Mouse (Mus musculus): Measurements from ENCODE around the gene Dtx3l.
"Not testable (repeated sequence)": the region's sequence is repeated elsewhere in the genome, so short reads cannot be mapped to it uniquely, and the experiment has no call there.

The Dtx3l gene

DNA sequence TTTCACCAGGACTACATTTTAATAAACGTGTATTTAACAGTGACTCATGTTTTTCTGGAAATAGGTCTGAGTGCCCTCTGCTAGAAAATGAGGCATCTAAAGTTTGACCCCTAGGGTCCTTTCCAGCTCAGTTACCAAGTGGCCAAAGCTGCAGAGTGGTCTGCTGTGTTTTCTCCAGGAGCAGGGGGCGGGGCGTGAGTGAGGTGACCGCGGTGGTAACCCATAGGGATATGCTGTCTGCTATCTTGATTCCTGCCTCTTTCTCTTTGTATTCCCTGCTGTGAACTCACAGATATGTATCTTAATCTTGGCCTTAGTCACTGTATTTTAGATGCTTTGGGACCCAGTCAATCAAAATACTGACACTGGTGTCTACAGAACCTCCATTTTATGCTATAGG lies 14.6 kb downstream of the Dtx3l start:
- DNase-seq (ENCODE audit: low spot score): no peak

DNA sequence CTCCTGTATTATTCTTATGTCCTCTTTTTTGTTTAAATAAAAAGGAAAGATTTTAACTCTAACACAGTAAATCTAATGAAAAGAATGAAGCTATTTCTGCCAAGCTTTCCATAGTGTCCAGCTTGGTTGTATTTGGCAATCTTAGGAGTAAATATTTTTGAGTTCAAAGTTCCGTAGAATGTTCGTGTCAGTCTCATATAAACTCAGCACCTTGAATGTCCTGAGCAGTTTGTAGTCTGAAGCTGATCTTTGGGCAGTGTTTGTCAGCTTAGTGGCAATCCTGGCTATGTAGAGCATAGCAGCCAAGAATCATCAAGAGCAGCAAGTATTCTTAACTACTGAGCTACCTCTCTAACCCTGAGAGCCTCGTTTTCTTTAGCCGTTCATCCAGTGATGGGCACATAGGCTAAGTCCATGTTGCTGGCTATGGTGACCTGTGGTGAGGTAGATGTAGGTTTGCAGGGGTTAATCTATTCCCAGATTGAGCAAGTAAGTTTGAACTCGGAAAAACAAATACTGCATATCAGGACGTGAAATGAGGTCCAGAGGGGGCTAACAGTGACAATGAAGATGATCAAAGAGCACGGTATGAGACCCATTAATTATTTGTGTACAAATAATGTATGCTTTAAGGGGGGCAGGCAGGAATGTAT lies 15.3 kb downstream of the Dtx3l start:
- DNase-seq (ENCODE audit: low spot score): no peak

- DNase-seq (ENCODE audit: low spot score): no peak
Measured at GRCm38 (mm10) chr16:35922301-35922895, 16.6 kb downstream of the Dtx3l start.

- no peak for DNase-seq (ENCODE audit: low spot score)
Measured at GRCm38 (mm10) chr16:35921676-35922235, 17.2 kb downstream of the Dtx3l start.

DNA sequence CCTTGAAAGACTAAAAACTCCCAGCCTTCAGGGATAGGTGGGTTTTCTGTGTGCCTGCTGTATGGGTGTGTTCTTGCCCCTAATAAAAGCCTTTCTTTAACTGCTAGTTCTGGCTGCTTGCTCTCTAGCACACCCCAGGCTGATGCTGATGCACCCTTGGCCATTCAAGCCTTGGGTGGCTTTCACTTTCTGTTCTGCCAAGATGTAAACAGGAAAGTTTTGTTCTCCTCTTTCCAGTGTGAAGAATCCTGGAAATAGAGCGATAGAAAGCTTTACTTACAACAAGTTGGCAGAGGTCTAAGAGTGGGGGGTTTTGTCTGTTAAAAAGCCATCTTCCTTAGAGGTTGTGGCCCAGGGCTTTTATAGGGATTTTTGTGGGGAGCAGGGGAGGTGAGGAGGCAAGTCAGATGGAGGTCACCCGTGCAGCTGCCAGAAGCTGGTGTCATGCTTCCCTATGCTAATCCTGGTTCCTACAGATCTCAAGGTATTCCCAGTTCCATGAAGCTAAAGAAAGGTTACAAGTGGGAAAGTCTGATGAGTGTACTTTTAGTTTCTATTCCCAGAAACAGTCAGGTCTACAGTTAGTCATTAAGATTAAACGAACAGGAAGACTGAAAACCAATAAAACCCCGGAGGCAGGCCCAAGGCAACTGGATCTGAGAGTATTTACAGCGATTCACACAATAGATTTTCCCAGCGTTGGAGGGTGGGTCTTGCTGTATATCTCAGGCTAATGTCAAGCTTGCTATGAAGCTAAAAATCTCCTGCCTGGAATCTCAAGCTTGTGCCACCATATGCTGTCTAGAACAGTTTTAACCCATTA lies 20.0 kb downstream of the Dtx3l start:
- no peak for DNase-seq (ENCODE audit: low spot score)

- no peak for DNase-seq (ENCODE audit: low spot score)
Measured at GRCm38 (mm10) chr16:35914301-35914700, 24.6 kb downstream of the Dtx3l start.

DNA sequence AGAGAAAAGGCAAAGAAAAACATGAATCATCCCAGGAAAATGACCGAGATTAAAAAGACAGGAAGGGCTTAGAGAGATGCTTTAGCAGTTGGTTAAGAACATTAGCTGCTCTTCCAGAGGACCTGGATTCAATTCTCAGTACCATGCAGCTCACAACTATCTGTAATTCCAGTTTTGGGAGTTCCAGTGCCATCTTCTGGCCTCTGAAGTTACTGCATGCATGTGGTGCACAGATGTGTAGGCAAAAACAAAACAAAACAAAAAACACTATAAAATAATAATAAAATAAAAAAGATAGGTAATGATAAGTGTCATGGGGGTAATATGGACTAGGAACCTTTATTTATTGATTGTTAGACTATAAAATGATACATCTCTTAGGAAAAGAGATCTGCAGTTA lies 25.4 kb downstream of the Dtx3l start:
- DNase-seq (ENCODE audit: low spot score): no peak

DNA sequence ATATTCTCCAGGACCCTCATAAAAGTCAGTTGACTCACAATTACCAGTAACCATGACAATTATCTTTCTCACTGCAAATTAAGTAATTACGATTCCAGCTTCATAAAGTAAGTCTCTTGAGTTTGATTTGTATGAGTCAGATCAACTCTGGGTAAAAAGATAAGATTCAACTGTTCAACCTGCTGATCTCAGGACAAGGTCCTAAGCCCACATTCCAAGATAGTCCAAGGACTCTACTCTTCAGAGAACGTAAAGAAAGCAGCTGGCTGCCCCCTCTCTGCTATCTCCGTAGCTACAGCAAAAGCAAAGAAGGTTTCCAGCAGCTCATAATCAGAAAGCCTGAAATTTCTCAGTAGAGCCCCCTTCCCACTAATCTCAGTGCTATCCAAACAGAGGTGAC lies 27.5 kb downstream of the Dtx3l start:
- peak; percentile 17 for DNase-seq (ENCODE audit: low spot score)

DNA sequence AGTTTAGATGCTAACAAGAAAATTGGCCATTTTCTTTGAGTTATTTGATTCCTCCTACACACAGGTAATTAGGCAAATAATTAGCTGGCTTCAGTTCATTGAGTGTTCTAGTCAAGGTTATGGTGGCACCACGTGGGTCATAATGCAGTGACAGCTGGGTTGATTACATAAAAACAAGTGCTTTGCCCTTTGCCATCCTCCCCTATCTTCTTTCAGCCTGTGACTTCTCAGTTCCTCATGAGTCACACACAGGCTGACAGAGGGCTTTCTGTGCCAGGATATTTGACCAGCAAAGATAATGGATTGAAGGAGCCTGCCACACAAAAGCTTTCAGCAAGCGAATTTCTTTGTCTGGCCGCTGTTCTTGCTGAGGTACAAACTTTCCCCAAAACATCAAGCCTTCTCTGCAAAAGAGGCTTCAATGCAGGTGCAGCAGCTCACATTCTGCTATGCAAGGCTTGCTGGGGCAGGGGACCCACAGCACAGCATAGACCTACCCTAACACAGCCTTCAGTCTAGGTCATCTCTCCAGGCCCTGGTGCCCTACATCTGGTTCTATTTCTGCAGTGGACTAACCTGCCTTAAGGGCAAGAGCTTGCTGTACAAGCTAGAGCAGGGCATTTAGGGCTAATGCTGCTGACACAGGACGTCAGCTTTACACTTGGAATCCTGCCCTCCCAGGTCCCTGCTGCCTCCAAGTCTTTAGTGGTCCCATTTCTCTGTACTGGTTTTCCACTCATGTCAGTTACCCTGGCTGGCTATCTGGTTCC lies 31.3 kb downstream of the Dtx3l start:
- DNase-seq (ENCODE audit: low spot score): peak; percentile 52

DNA sequence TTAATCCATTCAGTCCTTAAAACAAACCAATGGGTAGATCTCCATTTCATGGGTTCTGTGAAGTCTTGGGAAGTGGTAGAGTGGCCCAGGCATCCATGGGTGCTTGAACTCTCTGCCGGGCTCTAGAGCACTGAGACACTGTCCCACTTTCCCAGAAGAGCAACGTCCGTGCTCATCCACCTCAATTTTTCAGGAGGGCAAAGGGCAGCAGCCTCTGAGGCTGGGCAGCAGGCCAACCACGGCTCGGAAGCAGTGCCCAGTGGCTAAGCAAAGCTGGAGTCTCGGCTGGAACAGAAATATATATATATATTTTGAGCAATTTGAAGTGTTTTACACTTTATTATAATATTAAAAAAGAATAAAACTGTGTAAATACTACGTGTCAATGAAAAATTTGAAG lies 32.1 kb downstream of the Dtx3l start:
- peak; percentile 12 for DNase-seq (ENCODE audit: low spot score)

DNA sequence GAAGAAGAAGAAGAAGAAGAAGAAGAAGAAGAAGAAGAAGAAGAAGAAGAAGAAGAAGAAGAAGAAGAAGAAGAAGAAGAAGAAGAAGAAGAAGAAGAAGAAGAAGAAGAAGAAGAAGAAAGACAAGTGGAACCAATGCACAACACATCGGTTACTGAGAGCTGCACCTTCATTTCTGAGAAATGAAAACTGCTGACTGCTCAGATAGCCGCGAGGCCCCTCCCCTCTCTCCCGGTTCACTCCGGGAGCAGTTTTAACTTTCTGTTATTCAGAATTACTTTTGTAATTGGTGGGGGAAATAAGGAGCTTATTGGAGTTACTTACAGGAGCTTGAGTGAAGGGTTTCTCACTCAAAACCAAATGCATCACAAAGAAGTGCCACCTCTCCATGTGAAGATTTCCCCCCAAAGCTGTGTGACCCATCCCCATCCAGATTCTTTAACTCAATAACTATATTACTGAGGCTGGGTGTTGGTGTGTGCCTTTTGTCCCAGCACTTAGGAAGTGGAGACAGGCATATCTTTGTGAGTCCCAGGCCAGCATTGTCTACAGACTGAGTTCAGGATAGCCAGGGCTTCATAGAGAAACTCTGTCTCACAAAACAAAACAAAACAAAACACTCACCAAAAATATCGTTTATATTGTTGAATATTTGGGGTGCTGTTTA lies 33.0 kb downstream of the Dtx3l start:
- DNase-seq (ENCODE audit: low spot score): no peak

- no peak for DNase-seq (ENCODE audit: low spot score)
Measured at GRCm38 (mm10) chr16:35905355-35905754, 33.6 kb downstream of the Dtx3l start.

DNA sequence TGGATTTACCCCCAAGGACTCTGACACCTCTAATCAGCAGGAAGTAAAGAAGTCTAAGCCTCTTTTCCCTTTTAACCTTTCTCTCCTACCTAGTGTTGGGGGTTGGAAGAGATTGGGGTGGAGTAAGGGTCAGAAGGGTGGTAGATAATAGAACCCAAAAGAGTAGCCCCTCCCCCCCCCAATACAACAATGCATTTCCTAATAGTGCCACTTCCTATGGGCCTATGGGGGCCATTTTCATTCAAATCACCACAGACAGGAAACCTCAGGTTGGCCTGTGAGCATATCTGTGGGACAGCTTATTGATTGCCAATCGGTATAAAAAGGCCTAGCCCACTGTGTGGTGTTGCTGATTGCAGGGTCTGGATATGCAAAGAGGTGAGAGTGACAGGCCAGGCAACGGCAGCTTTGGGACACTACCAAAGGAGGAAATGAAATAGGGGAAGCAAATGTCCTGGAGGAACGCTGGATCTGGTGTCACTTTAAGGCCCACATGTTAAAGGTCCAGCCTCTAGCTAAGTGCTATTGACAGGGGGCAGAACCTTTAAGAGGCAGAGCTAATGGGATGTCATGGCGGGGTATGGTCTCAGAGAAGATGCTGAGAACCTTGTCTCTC lies 34.7 kb downstream of the Dtx3l start:
- DNase-seq (ENCODE audit: low spot score): no peak

DNA sequence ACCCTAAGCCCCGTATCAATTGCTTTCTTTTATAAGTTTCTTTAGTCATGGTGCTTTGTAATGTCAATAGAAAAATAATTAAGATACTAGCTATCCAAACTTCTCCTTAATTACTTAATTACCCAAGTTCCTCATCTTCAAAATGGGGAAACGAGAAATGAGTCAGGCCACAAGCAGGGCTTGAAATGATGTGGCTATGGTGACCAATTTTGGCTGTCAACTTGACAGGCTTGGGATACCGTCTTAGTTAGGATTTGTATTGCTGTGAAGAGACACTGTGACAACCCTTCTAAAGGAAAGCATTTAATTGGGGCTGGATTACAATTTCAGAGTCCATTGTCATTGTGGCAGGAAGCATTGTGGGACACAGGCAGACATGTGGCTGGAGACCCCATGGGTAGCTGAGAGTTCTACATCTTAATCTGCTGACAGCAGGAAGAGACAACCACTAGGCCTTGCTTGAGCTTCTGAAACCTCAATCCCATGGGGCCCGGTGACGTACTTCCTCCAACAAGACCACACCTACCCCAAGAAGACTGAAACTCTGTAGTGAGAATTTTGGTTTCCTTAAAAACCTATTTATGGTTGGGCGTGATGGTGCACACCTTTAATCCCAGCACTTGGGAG lies 35.8 kb downstream of the Dtx3l start:
- DNase-seq (ENCODE audit: low spot score): no peak

- DNase-seq (ENCODE audit: low spot score): no peak
Measured at GRCm38 (mm10) chr16:35900541-35900940, 38.4 kb downstream of the Dtx3l start.

DNA sequence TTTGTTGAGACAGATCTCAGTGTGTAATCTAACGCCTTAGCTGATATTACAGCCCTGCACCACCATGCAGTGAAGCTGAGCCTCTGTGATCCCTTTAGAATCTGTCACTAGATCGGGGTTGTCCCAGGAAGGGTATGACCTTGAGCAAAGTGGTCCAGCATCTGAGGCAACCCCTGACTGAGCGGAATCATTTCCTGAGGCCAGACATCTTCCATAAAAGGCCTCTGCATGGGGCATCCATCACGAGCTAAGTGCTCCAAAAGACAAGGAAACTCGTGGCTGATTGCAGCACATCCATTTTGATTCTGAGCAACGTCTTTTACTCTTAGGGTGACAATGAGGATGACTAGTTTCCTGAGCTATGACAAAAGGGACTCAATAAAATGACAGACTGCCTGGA lies 44.0 kb downstream of the Dtx3l start:
- DNase-seq (ENCODE audit: low spot score): no peak

DNA sequence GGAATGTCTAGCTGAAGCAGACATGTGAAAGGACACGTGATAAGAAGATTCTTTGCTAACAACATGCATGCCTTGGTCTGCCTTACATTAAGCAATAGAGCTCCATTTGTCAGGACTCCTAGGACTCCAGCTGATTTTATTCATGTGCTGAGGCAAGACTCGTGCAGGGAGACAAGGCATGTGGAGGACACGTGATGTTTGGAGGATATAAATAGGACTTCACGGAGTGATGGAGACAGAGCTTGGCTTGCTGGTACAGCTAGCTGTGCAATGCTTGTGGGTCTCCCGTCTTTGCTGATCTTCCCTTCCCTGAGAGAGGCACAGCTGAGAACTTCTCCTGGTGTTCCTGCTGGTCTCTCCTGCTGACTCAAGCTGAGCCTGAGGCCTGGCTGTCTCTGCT lies 47.3 kb downstream of the Dtx3l start:
- DNase-seq (ENCODE audit: low spot score): not testable (repeated sequence)

GRCm38 (mm10) chr16:35890645-35891044 lies 48.3 kb downstream of the Dtx3l start:
- no peak for DNase-seq (ENCODE audit: low spot score)

GRCm38 (mm10) chr16:35888910-35889309 lies 50.0 kb downstream of the Dtx3l start:
- DNase-seq (ENCODE audit: low spot score): no peak

DNA sequence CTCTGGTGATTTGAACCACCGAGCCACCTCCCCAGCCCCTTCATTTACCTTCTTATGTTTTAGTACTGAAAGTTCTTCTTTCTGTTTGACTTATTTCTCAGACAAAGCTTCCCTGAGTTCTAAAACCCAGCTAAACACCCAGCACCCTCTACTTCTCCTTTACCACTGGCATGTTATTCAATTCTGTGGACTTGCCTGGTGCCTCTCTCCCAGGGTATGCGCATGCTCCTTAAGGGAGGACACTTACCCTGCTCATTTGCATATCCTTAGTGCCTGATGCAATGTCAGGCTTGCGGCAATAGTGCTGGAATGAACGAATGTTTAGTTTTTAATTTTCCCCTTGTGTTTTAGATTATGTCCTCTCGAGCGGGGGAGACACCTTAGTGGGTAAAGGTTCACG lies 50.8 kb downstream of the Dtx3l start:
- DNase-seq (ENCODE audit: low spot score): no peak

Measured in MN1 (cell line).